Mouse (Mus musculus): Measurements from ENCODE around the gene Rasgrf1. TPM values are rescaled to one million over a fixed set of nuclear protein-coding genes. Genes with fewer than 3 reads are reported as not detected.
A peak's percentile ranks its signal among the peaks of the same experiment; 100 is the strongest.

Rasgrf1 gene
- polyA plus RNA-seq (2016; fragmentation: Nextera tagmentation; extraction: Ambion mirVana), result 0.12 and 0.13 TPM in 2 replicates

- peak; percentile 78 for DNase-seq (ENCODE audit: low spot score)
- Histone ChIP-seq H3K9me3 (no peaks in the 10 kb centered on the region), H3K4me3 (peak within 1 kb of the TSS; percentile 61), H3K27ac (no peak within 1 kb of the TSS), H3K4me1 (replicated peaks) (peaks cover 30% of the 10 kb centered on the region), H3K27me3 (ENCODE audit: insufficient read depth, poor library complexity, severe bottlenecking) (peaks cover 90% of the 10 kb centered on the region), H3K36me3 (no peaks in the 10 kb centered on the region)
- WGBS, result under 1% methylated on average over 61 of the region's 64 CpGs
These were observed at the start of gene Rasgrf1 for GRCm38 (mm10) chr9:89909131-89910010. TSS of gene Rasgrf1 (plus strand) at chr9:89909908.

GRCm38 (mm10) chr9:89860145-89860544, 49.6 kb upstream of the Rasgrf1 start:
- 59% methylated on average over 11 of the region's 11 CpGs for WGBS
- DNase-seq (ENCODE audit: low spot score), result no peak
- Histone ChIP-seq H3K4me3 (no peak overlapping the region), H3K36me3 (no peaks in the 10 kb centered on the region), H3K9me3 (no peaks in the 10 kb centered on the region), H3K27ac (no peak overlapping the region), H3K4me1 (replicated peaks) (no peaks in the 10 kb centered on the region; the same call in 1 of the 2 replicates), H3K27me3 (ENCODE audit: insufficient read depth, poor library complexity, severe bottlenecking) (no peaks in the 10 kb centered on the region)

GRCm38 (mm10) chr9:89860584-89860983, 49.1 kb upstream of the Rasgrf1 start:
- Histone ChIP-seq H3K4me1 (replicated peaks) (no peaks in the 10 kb centered on the region; the same call in 1 of the 2 replicates), H3K4me3 (no peak overlapping the region), H3K27me3 (ENCODE audit: insufficient read depth, poor library complexity, severe bottlenecking) (no peaks in the 10 kb centered on the region), H3K27ac (no peak overlapping the region), H3K36me3 (no peaks in the 10 kb centered on the region), H3K9me3 (no peaks in the 10 kb centered on the region)
- no peak for DNase-seq (ENCODE audit: low spot score)
- 55% methylated on average over 6 of the region's 6 CpGs for WGBS

DNA sequence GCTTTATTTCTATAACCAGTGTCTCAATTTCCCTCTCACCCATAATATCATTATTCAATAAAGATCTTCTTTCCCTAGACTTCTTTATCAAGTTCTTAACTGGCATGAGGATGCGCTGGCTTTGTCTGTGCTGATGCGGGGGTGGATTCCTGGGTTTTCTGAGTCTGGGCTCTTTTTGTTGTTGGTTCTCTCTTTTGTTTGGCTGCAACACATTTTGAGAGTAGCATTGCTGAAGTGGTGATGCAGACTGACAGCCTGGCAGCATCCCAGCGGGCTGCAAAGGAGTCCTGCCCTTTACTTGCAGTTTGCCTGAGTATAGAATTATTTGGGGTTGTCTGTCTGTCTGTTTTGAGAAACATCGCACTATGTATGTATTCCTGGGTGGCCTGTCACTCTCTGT, 42.6 kb upstream of the Rasgrf1 start:
- Histone ChIP-seq H3K27ac (no peak overlapping the region), H3K4me3 (no peak overlapping the region), H3K9me3 (no peaks in the 10 kb centered on the region), H3K27me3 (ENCODE audit: insufficient read depth, poor library complexity, severe bottlenecking) (peaks cover 57% of the 10 kb centered on the region), H3K4me1 (replicated peaks) (peaks cover 9% of the 10 kb centered on the region), H3K36me3 (no peaks in the 10 kb centered on the region)
- DNase-seq (ENCODE audit: low spot score), result no peak
- WGBS, result 21% methylated on average over 4 of the region's 4 CpGs

GRCm38 (mm10) chr9:89868093-89868729, 41.5 kb upstream of the Rasgrf1 start:
- Histone ChIP-seq H3K4me1 (replicated peaks) (peaks cover 9% of the 10 kb centered on the region), H3K27me3 (ENCODE audit: insufficient read depth, poor library complexity, severe bottlenecking) (peaks cover 68% of the 10 kb centered on the region), H3K27ac (no peak overlapping the region), H3K36me3 (no peaks in the 10 kb centered on the region), H3K4me3 (peak overlapping the region; percentile 27), H3K9me3 (no peaks in the 10 kb centered on the region)
- 2% methylated on average over 16 of the region's 16 CpGs for WGBS
- peak; percentile 34 for DNase-seq (ENCODE audit: low spot score)

DNA sequence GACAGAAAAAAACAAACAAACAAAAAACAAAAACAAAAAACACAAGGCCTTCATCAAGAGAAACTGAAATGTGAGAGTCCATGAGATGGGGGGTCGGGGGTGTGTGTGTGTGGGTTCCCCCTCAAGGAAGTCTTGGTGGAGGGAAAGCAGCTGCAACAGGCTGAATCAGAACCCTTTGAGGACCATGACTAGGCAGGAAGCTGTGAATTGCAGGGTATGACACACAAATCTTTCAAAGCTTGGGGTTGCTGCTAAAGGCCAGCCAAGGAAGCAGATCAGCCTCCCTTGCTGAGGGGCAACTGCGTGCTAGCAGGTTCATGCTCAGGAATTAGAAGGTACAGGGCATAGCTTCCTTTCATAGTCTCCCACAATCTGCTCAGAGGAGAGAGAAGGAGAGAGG, 40.1 kb upstream of the Rasgrf1 start:
- Histone ChIP-seq H3K27ac (no peak overlapping the region), H3K27me3 (ENCODE audit: insufficient read depth, poor library complexity, severe bottlenecking) (peaks cover 82% of the 10 kb centered on the region), H3K4me3 (no peak overlapping the region), H3K4me1 (replicated peaks) (peaks cover 9% of the 10 kb centered on the region), H3K36me3 (no peaks in the 10 kb centered on the region), H3K9me3 (no peaks in the 10 kb centered on the region)
- DNase-seq (ENCODE audit: low spot score), result no peak
- 10% methylated on average over 2 of the region's 2 CpGs for WGBS

DNA sequence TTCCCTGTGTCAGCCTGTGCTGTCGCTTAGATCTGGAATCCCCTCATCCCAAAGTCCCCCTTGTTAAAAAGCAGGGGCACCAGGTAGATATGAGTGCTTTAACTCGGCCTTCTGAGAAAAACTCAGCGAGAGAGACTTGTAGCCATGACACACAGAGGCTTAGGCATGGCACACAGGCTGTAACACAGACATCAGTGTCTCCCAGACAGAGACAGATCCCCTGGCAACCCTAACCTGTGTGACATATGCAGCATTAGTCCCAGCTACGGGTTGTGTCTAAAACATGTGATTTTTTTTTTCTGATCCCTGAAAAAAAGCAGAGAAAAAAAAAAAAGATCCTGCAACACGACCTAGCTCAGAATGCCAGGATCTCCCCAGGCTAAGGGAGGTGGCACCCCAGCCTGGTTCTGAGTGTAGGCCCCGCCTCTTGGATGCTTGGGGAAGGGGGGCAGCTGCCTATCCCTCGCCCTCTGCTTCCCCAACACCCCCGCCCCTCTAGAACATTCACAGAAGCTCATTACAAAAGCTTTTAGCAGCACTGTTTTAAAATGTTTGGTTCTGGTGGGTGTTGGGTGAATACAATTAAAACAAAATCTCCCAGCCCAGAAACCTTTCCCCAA, 39.1 kb upstream of the Rasgrf1 start:
- 7% methylated on average over 8 of the region's 8 CpGs for WGBS
- no peak for DNase-seq (ENCODE audit: low spot score)

GRCm38 (mm10) chr9:89872137-89872536, 37.6 kb upstream of the Rasgrf1 start:
- 80% methylated on average over 6 of the region's 6 CpGs for WGBS
- Histone ChIP-seq H3K4me3 (no peak overlapping the region), H3K27me3 (ENCODE audit: insufficient read depth, poor library complexity, severe bottlenecking) (peaks cover 98% of the 10 kb centered on the region), H3K36me3 (no peaks in the 10 kb centered on the region), H3K4me1 (replicated peaks) (peaks cover 9% of the 10 kb centered on the region), H3K27ac (no peak overlapping the region), H3K9me3 (no peaks in the 10 kb centered on the region)
- no peak for DNase-seq (ENCODE audit: low spot score)

More for the DNA sequence above, 39.1 kb upstream of the Rasgrf1 start:
- Histone ChIP-seq H3K4me3 (no peak overlapping the region), H3K36me3 (no peaks in the 10 kb centered on the region), H3K9me3 (no peaks in the 10 kb centered on the region), H3K4me1 (replicated peaks) (peaks cover 9% of the 10 kb centered on the region), H3K27ac (no peak overlapping the region), H3K27me3 (ENCODE audit: insufficient read depth, poor library complexity, severe bottlenecking) (peaks cover 92% of the 10 kb centered on the region)

DNA sequence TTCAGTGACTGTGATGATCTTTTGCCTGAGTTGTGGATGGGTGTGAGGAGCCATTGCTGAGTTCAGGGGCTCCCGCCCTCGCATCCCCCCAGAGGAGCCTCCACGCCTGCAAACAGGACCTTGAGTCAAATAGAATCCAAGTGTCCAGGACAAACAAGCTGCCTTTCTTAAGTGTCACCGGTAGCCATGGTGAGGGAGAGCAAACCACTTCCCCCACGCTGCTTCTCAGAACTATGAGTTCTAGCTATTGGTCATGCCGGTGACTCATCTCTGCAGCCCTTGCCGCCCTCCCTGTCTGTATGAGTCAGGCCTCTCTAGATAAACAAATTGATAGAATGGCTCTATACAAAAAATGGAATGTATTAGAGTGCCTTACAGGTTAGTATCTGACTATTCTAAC, 35.3 kb upstream of the Rasgrf1 start:
- WGBS, result 54% methylated on average over 7 of the region's 7 CpGs
- Histone ChIP-seq H3K27ac (no peak overlapping the region), H3K36me3 (no peaks in the 10 kb centered on the region), H3K27me3 (ENCODE audit: insufficient read depth, poor library complexity, severe bottlenecking) (peaks cover 98% of the 10 kb centered on the region), H3K4me1 (replicated peaks) (no peaks in the 10 kb centered on the region), H3K4me3 (no peak overlapping the region), H3K9me3 (peaks cover 5% of the 10 kb centered on the region)
- no peak for DNase-seq (ENCODE audit: low spot score)

DNA sequence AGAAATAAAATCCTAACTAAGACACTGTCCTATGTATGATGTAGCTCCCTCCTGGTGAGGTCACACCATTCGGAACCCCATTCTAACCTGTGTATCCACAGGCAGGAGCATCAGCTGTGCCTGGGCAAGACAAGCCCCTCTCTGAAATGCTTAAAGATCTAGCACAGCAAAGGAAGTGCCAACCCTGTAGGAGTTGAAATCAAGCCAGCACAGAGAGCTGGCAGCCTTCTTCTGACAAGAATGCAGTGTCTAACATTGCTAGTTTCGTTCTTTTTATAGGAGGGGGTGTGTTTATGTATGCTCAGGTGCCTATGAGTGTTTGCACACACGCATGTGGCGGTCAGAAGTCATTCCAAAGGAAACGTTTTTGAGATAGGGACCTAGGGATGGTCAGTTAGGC, 34.2 kb upstream of the Rasgrf1 start:
- no peak overlapping the region for H3K4me3 ChIP-seq
- no peaks in the 10 kb centered on the region for H3K36me3 ChIP-seq
- peaks cover 6% of the 10 kb centered on the region; the same call in 1 of the 2 replicates for H3K4me1 ChIP-seq (replicated peaks)
- 57% methylated on average over 5 of the region's 5 CpGs for WGBS
- H3K27ac ChIP-seq, result no peak overlapping the region
- DNase-seq (ENCODE audit: low spot score), result no peak
- peaks cover 17% of the 10 kb centered on the region for H3K9me3 ChIP-seq
- peaks cover 98% of the 10 kb centered on the region for H3K27me3 ChIP-seq (ENCODE audit: insufficient read depth, poor library complexity, severe bottlenecking)

- H3K27me3 ChIP-seq (ENCODE audit: insufficient read depth, poor library complexity, severe bottlenecking), result peaks cover 90% of the 10 kb centered on the region
- H3K4me1 ChIP-seq (replicated peaks), result peaks cover 6% of the 10 kb centered on the region; the same call in 1 of the 2 replicates
- DNase-seq (ENCODE audit: low spot score), result no peak
- WGBS, result 49% methylated on average over 11 of the region's 11 CpGs
- H3K27ac ChIP-seq, result no peak overlapping the region
- H3K4me3 ChIP-seq, result no peak overlapping the region
- no peaks in the 10 kb centered on the region for H3K36me3 ChIP-seq
- peaks cover 23% of the 10 kb centered on the region for H3K9me3 ChIP-seq
These were observed 31.2 kb upstream of the Rasgrf1 start for GRCm38 (mm10) chr9:89878471-89879020.

DNA sequence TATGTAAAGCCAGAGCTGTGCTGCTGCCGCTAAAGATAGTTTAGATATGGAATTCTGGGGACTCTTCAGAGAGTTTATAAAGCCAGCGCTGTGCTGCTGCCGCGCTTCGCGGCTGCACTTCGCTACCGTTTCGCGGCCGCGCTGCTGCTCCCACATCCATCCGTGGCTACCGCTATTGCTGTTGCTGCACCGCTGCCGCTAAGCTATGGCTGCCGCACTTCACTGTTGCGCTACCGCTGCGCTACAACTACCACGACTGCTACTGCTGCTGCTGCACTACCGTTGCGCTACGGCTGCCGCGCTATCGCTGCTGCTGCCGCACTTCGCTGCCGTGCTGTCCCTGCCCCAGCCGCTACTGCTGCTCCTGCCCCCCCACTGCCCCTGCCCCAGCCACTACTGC, 30.1 kb upstream of the Rasgrf1 start:
- H3K27ac ChIP-seq, result no peak overlapping the region
- H3K4me1 ChIP-seq (replicated peaks), result peaks cover 6% of the 10 kb centered on the region; the same call in 1 of the 2 replicates
- 56% methylated on average over 31 of the region's 31 CpGs for WGBS
- peak overlapping the region; percentile 37 for H3K4me3 ChIP-seq
- peak; percentile 55 for DNase-seq (ENCODE audit: low spot score)
- H3K27me3 ChIP-seq (ENCODE audit: insufficient read depth, poor library complexity, severe bottlenecking), result peaks cover 90% of the 10 kb centered on the region
- peaks cover 23% of the 10 kb centered on the region for H3K9me3 ChIP-seq
- no peaks in the 10 kb centered on the region for H3K36me3 ChIP-seq
